Mouse (Mus musculus): ENCODE data around the gene Foxb2. TPM values are rescaled to one million over a fixed set of nuclear protein-coding genes. Genes with fewer than 3 reads are reported as not detected.
"Not testable (repeated sequence)": the region's sequence is repeated elsewhere in the genome, so short reads cannot be mapped to it uniquely, and the experiment has no call there.

Gene Foxb2
- polyA plus RNA-seq, 1 experiment from 2014 or later = not detected

DNA sequence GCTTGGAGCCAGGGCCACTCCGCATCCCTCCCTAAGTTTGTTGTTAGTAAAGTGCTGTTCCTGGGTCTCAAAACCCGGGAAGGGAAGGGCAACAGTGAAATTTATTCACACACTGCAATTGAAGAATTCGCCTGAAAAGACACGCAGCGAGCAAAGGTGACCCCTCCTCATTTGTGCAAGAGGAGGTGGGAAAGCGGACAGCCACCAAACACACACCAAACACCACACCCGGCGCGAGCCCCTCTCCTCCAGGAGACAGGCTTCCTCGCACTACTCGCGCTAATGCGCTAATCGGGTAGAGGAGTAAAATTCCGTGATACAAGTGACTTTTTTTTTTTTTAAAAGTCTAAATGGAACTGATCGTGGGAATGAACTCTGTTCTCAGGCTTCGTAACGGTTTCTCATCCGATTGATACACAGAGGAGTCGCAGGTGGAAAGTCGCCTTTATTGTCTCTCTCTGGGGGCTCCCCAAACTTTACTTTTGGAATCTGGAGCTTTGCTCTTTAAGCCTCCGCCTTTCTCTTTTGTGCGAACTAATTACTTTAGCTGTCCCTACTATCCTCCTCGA, 2.3 kb downstream of the Foxb2 start:
- H3K4me1 ChIP-seq = peaks cover 53% of the 10 kb centered on the region

DNA sequence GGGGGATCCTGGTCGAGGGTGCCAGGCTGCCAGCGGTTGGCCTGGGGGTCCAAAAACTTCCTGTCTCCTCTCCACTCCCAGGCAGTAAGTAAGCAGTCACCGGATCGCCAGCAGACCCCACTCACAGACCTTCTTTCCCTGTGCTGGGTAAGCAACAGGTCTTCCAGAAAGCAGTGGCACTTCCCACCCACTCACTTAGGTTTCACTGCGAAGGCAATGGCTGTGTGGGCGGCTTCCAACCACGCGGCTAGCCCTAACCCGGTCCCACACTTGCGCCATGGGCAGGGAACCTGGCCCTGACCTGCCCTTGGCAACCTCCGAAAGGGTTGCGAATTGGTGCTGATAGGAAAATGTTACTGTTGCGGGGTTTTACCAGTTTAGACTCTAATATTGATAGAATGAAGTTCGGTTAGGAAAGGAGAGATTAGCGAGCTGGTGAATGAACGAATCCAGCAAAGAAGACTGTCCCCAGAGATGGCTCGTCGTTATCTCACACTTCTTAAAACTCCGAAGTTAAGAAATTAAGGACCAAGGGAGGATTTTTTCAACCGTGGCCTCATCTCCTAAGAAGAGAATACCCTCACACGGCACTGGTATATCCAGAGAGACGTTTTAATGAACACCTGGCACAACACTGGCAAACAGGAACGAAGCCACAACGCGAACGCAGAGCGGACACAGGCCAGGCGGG, 3.0 kb downstream of the Foxb2 start:
- Histone ChIP-seq H3K9me3 (no peaks in the 10 kb centered on the region), H3K36me3 (no peaks in the 10 kb centered on the region), H3K27me3 (peaks cover 84% of the 10 kb centered on the region), H3K27ac (no peak overlapping the region), H3K4me1 (peaks cover 47% of the 10 kb centered on the region), H3K9ac (no peak overlapping the region), H3K4me2 (no peak overlapping the region), H3K4me3 (no peak overlapping the region)
- no peak for ATAC-seq (ENCODE audit: insufficient number of reproducible peaks, insufficient read depth, low FRiP score, low TSS enrichment, low read depth)
- WGBS = 1% methylated on average over 28 of the region's 28 CpGs

More for the DNA sequence above, 2.3 kb downstream of the Foxb2 start:
- Histone ChIP-seq H3K36me3 (no peaks in the 10 kb centered on the region), H3K27me3 (peaks cover 88% of the 10 kb centered on the region), H3K9ac (no peak overlapping the region), H3K4me2 (no peak overlapping the region; the same call in 1 of the 2 replicates), H3K4me3 (no peak overlapping the region), H3K27ac (no peak overlapping the region), H3K9me3 (no peaks in the 10 kb centered on the region)
- under 1% methylated on average over 24 of the region's 24 CpGs for WGBS
- no peak for ATAC-seq (ENCODE audit: insufficient number of reproducible peaks, insufficient read depth, low FRiP score, low TSS enrichment, low read depth)

DNA sequence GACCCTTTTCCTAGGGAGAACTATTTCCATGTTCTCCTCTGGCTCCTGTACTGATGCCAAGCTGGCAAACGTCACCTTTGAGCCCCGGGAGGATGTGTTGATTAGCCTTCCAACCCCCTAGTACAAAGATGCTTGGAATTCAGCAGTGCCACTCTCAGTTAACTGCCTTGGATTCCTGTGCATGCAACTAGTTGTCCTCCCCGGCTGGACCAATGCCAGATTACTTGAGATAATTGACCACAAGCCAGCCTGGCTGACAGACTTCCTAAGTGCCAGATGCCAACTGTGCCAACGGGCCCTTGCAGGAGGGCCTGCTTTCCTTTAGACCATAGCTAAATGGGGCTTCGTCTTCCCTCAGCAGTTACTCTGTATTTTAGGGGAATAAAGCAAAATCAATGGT, 5.1 kb downstream of the Foxb2 start:
- Histone ChIP-seq H3K9ac (no peak overlapping the region), H3K36me3 (no peaks in the 10 kb centered on the region), H3K4me1 (peaks cover 31% of the 10 kb centered on the region), H3K27ac (no peak overlapping the region), H3K4me2 (no peak overlapping the region), H3K27me3 (peaks cover 71% of the 10 kb centered on the region), H3K4me3 (no peak overlapping the region), H3K9me3 (no peaks in the 10 kb centered on the region)
- 26% methylated on average over 5 of the region's 5 CpGs for WGBS
- no peak for ATAC-seq (ENCODE audit: insufficient number of reproducible peaks, insufficient read depth, low FRiP score, low TSS enrichment, low read depth)

- H3K4me3 ChIP-seq = no peak overlapping the region
- 39% methylated on average over 4 of the region's 4 CpGs for WGBS
- no peak overlapping the region for H3K27ac ChIP-seq
Measured at GRCm38 (mm10) chr19:16858646-16859045, 15.0 kb downstream of the Foxb2 start.

DNA sequence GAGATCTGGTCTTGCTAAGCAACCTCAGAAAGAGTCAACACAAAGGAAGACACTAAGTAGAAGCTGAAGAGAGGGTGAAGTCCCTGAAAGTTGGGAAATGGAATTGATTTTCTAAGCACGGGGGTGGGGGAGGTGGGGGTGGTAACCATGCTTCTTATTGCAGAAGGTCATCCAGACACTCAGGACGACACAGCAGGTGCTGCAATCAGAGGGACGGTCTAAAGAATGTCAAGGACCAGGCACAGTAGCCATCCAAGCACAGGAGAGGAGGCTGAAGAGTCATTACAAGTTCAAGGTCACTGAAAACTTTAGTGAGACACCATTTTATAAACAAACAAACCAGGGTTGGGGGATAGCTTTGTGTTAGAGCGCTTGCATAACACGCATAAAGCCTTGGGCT, 16.9 kb downstream of the Foxb2 start:
- Histone ChIP-seq H3K4me1 (no peaks in the 10 kb centered on the region), H3K9ac (no peak overlapping the region), H3K4me3 (no peak overlapping the region), H3K27ac (no peak overlapping the region), H3K27me3 (0 out of 2 replicates have a peak, but pooled peaks cover 4% of the 10 kb centered on the region), H3K4me2 (no peak overlapping the region), H3K36me3 (no peaks in the 10 kb centered on the region), H3K9me3 (no peaks in the 10 kb centered on the region)
- no peak for ATAC-seq (ENCODE audit: insufficient number of reproducible peaks, insufficient read depth, low FRiP score, low TSS enrichment, low read depth)
- whole genome bisulfite sequencing = 77% methylated on average over 5 of the region's 5 CpGs

More at GRCm38 (mm10) chr19:16858646-16859045, 15.0 kb downstream of the Foxb2 start:
- H3K27me3 ChIP-seq = peaks cover 9% of the 10 kb centered on the region
- H3K36me3 ChIP-seq = no peaks in the 10 kb centered on the region
- no peak overlapping the region for H3K4me2 ChIP-seq
- no peaks in the 10 kb centered on the region for H3K9me3 ChIP-seq
- no peaks in the 10 kb centered on the region for H3K4me1 ChIP-seq
- no peak overlapping the region for H3K9ac ChIP-seq
- no peak for ATAC-seq (ENCODE audit: insufficient number of reproducible peaks, insufficient read depth, low FRiP score, low TSS enrichment, low read depth)

GRCm38 (mm10) chr19:16844091-16844490, 29.5 kb downstream of the Foxb2 start:
- not testable (repeated sequence) for H3K9ac ChIP-seq; H3K4me1 ChIP-seq; H3K27ac ChIP-seq; H3K9me3 ChIP-seq; H3K27me3 ChIP-seq; H3K4me3 ChIP-seq; H3K4me2 ChIP-seq; ATAC-seq (ENCODE audit: insufficient number of reproducible peaks, insufficient read depth, low FRiP score, low TSS enrichment, low read depth); H3K36me3 ChIP-seq
- WGBS = 89% methylated on average over 2 of the region's 2 CpGs

- Histone ChIP-seq H3K4me2 (no peak overlapping the region), H3K27ac (no peak overlapping the region), H3K9me3 (no peaks in the 10 kb centered on the region), H3K27me3 (no peaks in the 10 kb centered on the region), H3K36me3 (no peaks in the 10 kb centered on the region), H3K4me1 (no peaks in the 10 kb centered on the region), H3K4me3 (no peak overlapping the region), H3K9ac (no peak overlapping the region)
- 24% methylated on average over 9 of the region's 9 CpGs for WGBS
- no peak for ATAC-seq (ENCODE audit: insufficient number of reproducible peaks, insufficient read depth, low FRiP score, low TSS enrichment, low read depth)
Measured at GRCm38 (mm10) chr19:16841516-16842249, 31.9 kb downstream of the Foxb2 start.

DNA sequence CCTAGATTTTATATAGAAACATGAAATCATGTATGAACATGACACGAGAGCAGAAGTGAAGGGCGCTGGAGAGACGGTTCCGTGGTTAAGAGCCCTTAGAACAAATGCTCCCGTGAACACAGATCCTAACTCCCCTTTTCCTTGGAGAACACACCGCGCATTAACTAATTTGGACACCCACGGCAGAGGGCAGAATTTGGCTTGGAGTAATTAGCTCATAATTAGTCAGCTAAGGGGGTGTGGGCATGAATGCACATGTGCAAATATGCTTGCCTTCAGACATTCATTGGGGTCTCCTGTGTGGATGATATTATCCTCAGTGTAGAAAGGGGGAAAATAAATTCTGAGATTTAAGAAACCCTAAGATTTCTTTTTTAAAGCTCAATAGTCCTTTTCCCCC, 32.6 kb downstream of the Foxb2 start:
- Histone ChIP-seq H3K27ac (no peak overlapping the region), H3K36me3 (no peaks in the 10 kb centered on the region), H3K9ac (no peak overlapping the region), H3K4me2 (no peak overlapping the region), H3K9me3 (no peaks in the 10 kb centered on the region), H3K27me3 (no peaks in the 10 kb centered on the region), H3K4me3 (no peak overlapping the region), H3K4me1 (no peaks in the 10 kb centered on the region)
- 71% methylated on average over 8 of the region's 8 CpGs for WGBS
- no peak for ATAC-seq (ENCODE audit: insufficient number of reproducible peaks, insufficient read depth, low FRiP score, low TSS enrichment, low read depth)

DNA sequence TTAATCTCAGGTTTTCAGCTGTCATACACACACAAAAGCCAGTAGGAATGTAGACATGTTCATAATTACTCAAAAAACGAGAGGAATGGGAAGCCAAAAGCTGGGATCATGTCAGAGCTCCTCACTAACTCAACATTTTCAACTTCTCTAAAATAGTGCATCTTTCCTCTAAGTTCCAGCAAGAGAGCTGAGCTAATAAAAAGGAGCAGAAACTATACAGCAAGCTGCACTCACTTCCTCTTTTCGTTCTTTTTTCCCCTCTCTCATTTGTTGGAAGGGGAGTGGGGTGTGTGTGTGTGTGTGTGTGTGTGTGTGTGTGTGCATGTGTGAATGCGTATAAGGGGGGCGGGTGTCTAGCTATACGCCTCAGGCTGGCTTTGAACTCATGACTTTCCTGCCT, 45.9 kb downstream of the Foxb2 start:
- H3K9ac ChIP-seq = no peak overlapping the region
- no peak overlapping the region for H3K4me3 ChIP-seq
- no peak overlapping the region for H3K27ac ChIP-seq
- H3K36me3 ChIP-seq = no peaks in the 10 kb centered on the region
- H3K27me3 ChIP-seq = no peaks in the 10 kb centered on the region
- WGBS = 72% methylated on average over 5 of the region's 5 CpGs
- H3K4me2 ChIP-seq = no peak overlapping the region
- H3K4me1 ChIP-seq = no peaks in the 10 kb centered on the region
- H3K9me3 ChIP-seq = no peaks in the 10 kb centered on the region
- no peak for ATAC-seq (ENCODE audit: insufficient number of reproducible peaks, insufficient read depth, low FRiP score, low TSS enrichment, low read depth)

- H3K9ac ChIP-seq = no peak overlapping the region
- H3K4me3 ChIP-seq = no peak overlapping the region
- H3K9me3 ChIP-seq = no peaks in the 10 kb centered on the region
- no peaks in the 10 kb centered on the region for H3K4me1 ChIP-seq
- 66% methylated on average over 5 of the region's 5 CpGs for WGBS
- no peaks in the 10 kb centered on the region for H3K27me3 ChIP-seq
- H3K36me3 ChIP-seq = no peaks in the 10 kb centered on the region
- ATAC-seq (ENCODE audit: insufficient number of reproducible peaks, insufficient read depth, low FRiP score, low TSS enrichment, low read depth) = no peak
- no peak overlapping the region for H3K4me2 ChIP-seq
- H3K27ac ChIP-seq = no peak overlapping the region
Measured at GRCm38 (mm10) chr19:16825228-16825627, 48.4 kb downstream of the Foxb2 start.
